Mouse (Mus musculus): Measurements from ENCODE around the gene Gamt. TPM values are rescaled to one million over a fixed set of nuclear protein-coding genes. Genes with fewer than 3 reads are reported as not detected.

Gene Gamt
- polyA plus RNA-seq, 1 experiment from 2014 or later, result 30.1 TPM

DNA sequence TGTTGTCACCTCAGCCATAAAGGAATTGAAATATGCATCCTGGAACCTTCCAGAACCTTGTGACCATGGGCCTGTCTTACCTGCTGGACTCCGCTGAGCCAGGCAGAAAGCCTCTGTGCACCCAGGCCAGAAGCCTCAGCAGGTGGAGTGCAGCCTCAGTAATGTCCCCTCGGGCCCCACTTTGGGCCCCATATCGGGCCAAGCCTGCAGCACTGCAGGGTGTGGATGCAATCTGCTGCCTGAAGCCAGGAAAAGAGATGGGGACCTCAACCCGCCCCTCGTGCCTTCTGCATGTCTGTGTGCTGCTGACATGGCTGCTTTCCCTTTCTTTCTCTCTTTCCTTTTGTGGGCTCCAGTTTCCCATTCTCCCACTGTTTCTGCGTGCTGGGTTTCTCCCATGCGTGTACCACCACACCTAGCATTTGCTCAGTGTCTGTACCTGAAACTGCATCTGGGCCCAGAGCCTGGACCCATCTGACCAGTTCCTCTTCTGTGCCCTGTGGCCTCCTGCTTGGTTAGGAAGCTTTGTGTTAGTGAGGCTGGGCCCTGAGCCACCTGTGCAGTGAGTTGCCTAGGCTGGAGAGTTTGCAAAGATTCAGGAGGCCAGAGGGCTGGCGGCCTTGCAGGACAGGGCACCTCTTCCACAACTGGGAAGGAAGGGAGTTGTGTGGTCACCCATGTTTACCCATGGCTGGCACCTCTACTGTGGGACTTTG is 11.2 kb upstream of the Gamt start:
- WGBS, result 51% methylated on average over 8 of the region's 8 CpGs
- ATAC-seq, result peak; percentile 30; the same call in 1 of the 2 replicates
- peak overlapping the region; percentile 87 for H3K27ac ChIP-seq (ENCODE audit: low read depth, low read length)

DNA sequence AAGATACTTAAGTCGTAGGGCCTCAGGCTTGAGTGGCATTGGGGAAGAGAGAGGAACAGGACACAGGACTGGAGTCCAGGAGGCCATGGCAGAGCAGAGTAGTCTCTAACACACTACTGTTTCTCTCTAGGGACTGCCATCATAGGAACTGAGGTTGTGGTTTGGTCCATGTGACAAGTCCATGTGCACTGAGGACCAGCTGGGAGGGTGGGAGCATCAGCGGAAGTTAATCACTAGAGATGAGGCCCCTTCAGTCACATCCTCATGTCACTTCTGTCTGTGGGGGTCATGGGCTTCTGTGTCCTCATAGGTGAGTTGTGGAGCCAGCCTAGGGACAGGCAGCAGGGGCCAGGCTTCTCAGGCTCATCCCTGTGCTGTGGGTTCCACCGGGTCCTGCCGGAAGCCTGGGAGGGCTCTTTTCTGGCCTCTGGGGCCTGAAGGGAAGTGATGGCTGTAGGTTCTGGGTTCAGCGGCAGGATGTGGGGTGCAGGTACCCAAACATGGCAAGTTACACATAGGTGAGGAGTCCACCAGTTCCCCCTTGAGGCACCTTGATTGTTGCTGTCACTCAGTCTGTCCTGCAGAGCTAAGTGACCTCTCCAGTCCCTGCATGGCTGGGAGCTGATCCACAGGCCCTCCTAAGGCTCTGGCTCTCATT is 10.5 kb upstream of the Gamt start:
- peak overlapping the region; percentile 18; the same call in 1 of the 2 replicates for H3K9ac ChIP-seq (ENCODE audit: low read depth, low read length)
- peak overlapping the region; percentile 40 for H3K4me2 ChIP-seq (replicated peaks; ENCODE audit: low read depth)
- H3K27ac ChIP-seq (ENCODE audit: low read depth, low read length), result peak overlapping the region; percentile 87
- peaks cover 27% of the 10 kb centered on the region for H3K36me3 ChIP-seq (ENCODE audit: control insufficient read depth, insufficient read depth)
- H3K4me1 ChIP-seq (replicated peaks; ENCODE audit: control insufficient read depth, insufficient read depth, low read length), result 0 out of 2 replicates have a peak, but pooled peaks cover 6% of the 10 kb centered on the region
- no peak for ATAC-seq
- no peak overlapping the region for H3K4me3 ChIP-seq (ENCODE audit: low read depth, low read length)
- H3K9me3 ChIP-seq (ENCODE audit: control insufficient read depth), result no peaks in the 10 kb centered on the region
- WGBS, result 68% methylated on average over 5 of the region's 5 CpGs
- H3K27me3 ChIP-seq (replicated peaks; ENCODE audit: control insufficient read depth, insufficient read depth, low read length), result no peaks in the 10 kb centered on the region
- TF ChIP-seq CTCF (IDR thresholded peaks at IDR 0.05; ENCODE audit: low read depth), result no peak

More for the DNA sequence above, 11.2 kb upstream of the Gamt start:
- no peaks in the 10 kb centered on the region for H3K9me3 ChIP-seq (ENCODE audit: control insufficient read depth)
- H3K36me3 ChIP-seq (ENCODE audit: control insufficient read depth, insufficient read depth), result peaks cover 31% of the 10 kb centered on the region
- no peak overlapping the region for H3K4me3 ChIP-seq (ENCODE audit: low read depth, low read length)
- no peak for TF ChIP-seq CTCF (IDR thresholded peaks at IDR 0.05; ENCODE audit: low read depth)
- H3K9ac ChIP-seq (ENCODE audit: low read depth, low read length), result no peak overlapping the region
- H3K27me3 ChIP-seq (replicated peaks; ENCODE audit: control insufficient read depth, insufficient read depth, low read length), result no peaks in the 10 kb centered on the region
- H3K4me2 ChIP-seq (replicated peaks; ENCODE audit: low read depth), result peak overlapping the region; percentile 27; the same call in 1 of the 2 replicates
- 0 out of 2 replicates have a peak, but pooled peaks cover 6% of the 10 kb centered on the region for H3K4me1 ChIP-seq (replicated peaks; ENCODE audit: control insufficient read depth, insufficient read depth, low read length)

DNA sequence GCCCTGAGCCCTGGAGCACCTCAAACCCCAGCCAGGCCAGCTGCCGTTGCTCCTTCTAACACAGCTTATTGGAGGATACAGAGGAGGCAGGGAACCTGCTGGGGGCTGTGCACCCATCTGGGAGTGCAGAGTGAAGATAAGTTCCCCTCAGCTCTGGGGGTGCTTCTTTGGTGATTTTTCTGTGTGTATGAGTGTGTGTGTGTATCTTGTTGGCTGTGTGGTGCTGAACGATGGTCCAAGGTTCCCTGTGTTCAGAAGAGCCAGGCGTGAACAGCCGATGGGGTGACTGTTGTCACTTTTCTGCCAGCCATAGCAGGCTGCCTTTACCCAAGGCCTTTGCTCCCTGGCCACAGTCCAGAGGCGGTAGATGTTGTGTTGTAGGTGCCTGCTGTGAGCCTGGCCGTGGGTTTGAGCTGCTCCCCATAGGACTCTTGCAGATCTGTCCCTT is 9.9 kb upstream of the Gamt start:
- peaks cover 21% of the 10 kb centered on the region for H3K36me3 ChIP-seq (ENCODE audit: control insufficient read depth, insufficient read depth)
- H3K4me2 ChIP-seq (replicated peaks; ENCODE audit: low read depth), result peak overlapping the region; percentile 40
- 40% methylated on average over 6 of the region's 6 CpGs for WGBS
- no peaks in the 10 kb centered on the region for H3K27me3 ChIP-seq (replicated peaks; ENCODE audit: control insufficient read depth, insufficient read depth, low read length)
- H3K4me1 ChIP-seq (replicated peaks; ENCODE audit: control insufficient read depth, insufficient read depth, low read length), result 0 out of 2 replicates have a peak, but pooled peaks cover 6% of the 10 kb centered on the region
- no peaks in the 10 kb centered on the region for H3K9me3 ChIP-seq (ENCODE audit: control insufficient read depth)
- H3K4me3 ChIP-seq (ENCODE audit: low read depth, low read length), result no peak overlapping the region
- no peak for TF ChIP-seq CTCF (IDR thresholded peaks at IDR 0.05; ENCODE audit: low read depth)
- H3K27ac ChIP-seq (ENCODE audit: low read depth, low read length), result peak overlapping the region; percentile 87
- peak; percentile 51 for ATAC-seq
- 0 out of 2 replicates have a peak overlapping the region, but pooled peaks have one; percentile 0 for H3K9ac ChIP-seq (ENCODE audit: low read depth, low read length)

DNA sequence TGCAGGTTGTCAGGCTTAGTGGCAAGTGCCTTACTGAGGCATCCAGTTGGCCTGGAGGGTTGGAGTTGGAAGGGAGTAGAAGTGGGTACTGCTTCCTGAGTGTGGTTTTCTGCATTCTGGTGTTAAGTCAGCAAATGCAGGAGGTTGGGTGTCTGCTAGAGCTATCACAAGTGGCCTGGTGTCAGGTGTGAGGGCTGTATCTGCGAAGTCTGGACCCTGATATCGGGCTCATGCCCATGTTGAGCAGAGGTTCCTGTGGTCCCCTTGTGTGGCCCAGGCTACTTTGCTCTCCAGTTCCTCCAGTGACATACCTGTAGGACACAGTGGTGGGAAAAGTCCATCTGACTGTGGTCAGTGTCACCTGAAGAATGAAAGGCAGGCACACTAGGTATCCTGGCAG is 9.3 kb upstream of the Gamt start:
- WGBS, result 55% methylated on average over 2 of the region's 2 CpGs
- no peak overlapping the region for H3K9ac ChIP-seq (ENCODE audit: low read depth, low read length)

DNA sequence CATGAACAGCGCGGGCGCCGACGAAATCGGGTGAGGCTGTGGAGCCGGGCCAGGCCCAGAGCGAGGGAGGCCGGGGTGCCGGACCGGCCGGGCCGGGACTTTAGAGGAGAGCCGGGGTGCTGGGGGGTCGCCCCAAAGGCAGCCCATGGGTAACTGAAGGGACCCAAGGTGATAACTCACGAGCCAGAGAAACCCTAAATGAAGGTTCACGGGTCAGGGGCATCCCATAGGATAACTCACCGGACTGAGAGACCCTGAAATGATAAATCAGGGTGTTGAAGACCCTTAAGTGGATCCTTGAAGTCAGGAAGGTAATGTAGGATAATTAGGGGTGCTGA is 4.3 kb upstream of the Gamt start:
- peak overlapping the region; percentile 91 for H3K27ac ChIP-seq (ENCODE audit: low read depth, low read length)
- ATAC-seq, result no peak
- 0% methylated on average over 18 of the region's 18 CpGs for WGBS
- 0 out of 2 replicates have a peak, but pooled peaks cover under 1% of the 10 kb centered on the region for H3K4me1 ChIP-seq (replicated peaks; ENCODE audit: control insufficient read depth, insufficient read depth, low read length)
- peak overlapping the region; percentile 97 for H3K9ac ChIP-seq (ENCODE audit: low read depth, low read length)
- TF ChIP-seq CTCF (IDR thresholded peaks at IDR 0.05; ENCODE audit: low read depth), result no peak
- peak overlapping the region; percentile 74 for H3K4me2 ChIP-seq (replicated peaks; ENCODE audit: low read depth)
- no peaks in the 10 kb centered on the region for H3K27me3 ChIP-seq (replicated peaks; ENCODE audit: control insufficient read depth, insufficient read depth, low read length)
- no peaks in the 10 kb centered on the region; the same call in 1 of the 2 replicates for H3K36me3 ChIP-seq (ENCODE audit: control insufficient read depth, insufficient read depth)
- peak overlapping the region; percentile 84 for H3K4me3 ChIP-seq (ENCODE audit: low read depth, low read length)
- no peaks in the 10 kb centered on the region for H3K9me3 ChIP-seq (ENCODE audit: control insufficient read depth)

More for the DNA sequence above, 9.3 kb upstream of the Gamt start:
- TF ChIP-seq CTCF (IDR thresholded peaks at IDR 0.05; ENCODE audit: low read depth), result no peak
- Histone ChIP-seq H3K27ac (ENCODE audit: low read depth, low read length) (peak overlapping the region; percentile 87), H3K4me1 (replicated peaks; ENCODE audit: control insufficient read depth, insufficient read depth, low read length) (0 out of 2 replicates have a peak, but pooled peaks cover 6% of the 10 kb centered on the region), H3K4me3 (ENCODE audit: low read depth, low read length) (no peak overlapping the region), H3K36me3 (ENCODE audit: control insufficient read depth, insufficient read depth) (peaks cover 17% of the 10 kb centered on the region), H3K27me3 (replicated peaks; ENCODE audit: control insufficient read depth, insufficient read depth, low read length) (no peaks in the 10 kb centered on the region), H3K9me3 (ENCODE audit: control insufficient read depth) (no peaks in the 10 kb centered on the region), H3K4me2 (replicated peaks; ENCODE audit: low read depth) (peak overlapping the region; percentile 40; the same call in 1 of the 2 replicates)
- no peak for ATAC-seq
